Mouse (Mus musculus) macrophage (primary cell): ENCODE results near the gene Ipo13. TPM values are rescaled to one million over a fixed set of nuclear protein-coding genes. Genes with fewer than 3 reads are reported as not detected.

Experiments
- H3K27ac ChIP-seq: fragments of 350-480 bp; formaldehyde crosslinking; 2 replicates; pipeline ENCODE4 v1.9.0; 2021
- H3K36me3 ChIP-seq: fragments of 350-480 bp; formaldehyde crosslinking; 2 replicates; pipeline ENCODE4 v1.9.0; 2021; ENCODE audit errors: inconsistent target
- H3K4me3 ChIP-seq: fragments of 350-480 bp; formaldehyde crosslinking; 2 replicates; pipeline ENCODE4 v1.9.0; 2021; ENCODE audit errors: inconsistent target
- H3K79me2 ChIP-seq: fragments of 350-480 bp; formaldehyde crosslinking; 2 replicates; pipeline ENCODE4 v1.9.0; 2021; ENCODE audit errors: inconsistent target
- WGBS: methylation state at CpG from one replicate; pipeline ENCODE4 v1.1.7; 2026; ENCODE audit warnings: inconsistent platforms; ENCODE audit not compliant: missing documents; 5-methylcytosine and 5-hydroxymethylcytosine counted together
- polyA plus RNA-seq: library from polyadenylated mRNA; stranded (reverse); fragments of 250-400 nt; gene quantifications from 3 replicates; pipeline ENCODE4 v1.2.4, GENCODE M21; 2018; ENCODE audit warnings: inconsistent platforms
- total RNA-seq, 78 experiments: library from RNA; depleted of rRNA; stranded (reverse); fragments of 250-400 nt; gene quantifications; 1 replicate in 9 of 78; 2 replicates in 24 of 78; 3 replicates in 43 of 78; 4 replicates in 2 of 78; pipeline ENCODE4 v1.2.4; 2018; ENCODE audit warnings: inconsistent platforms in 56 of 78

The Ipo13 gene
- 10 to 100 TPM in 25 of 26 experiments, 1 to 10 TPM in 1; 7.2 to 73.8 (median 39.0) TPM for total RNA-seq (2018; cell fraction: chromatin; rRNA removed)
- total RNA-seq (2018; cell fraction: cytosol; rRNA removed): 10 to 100 TPM; 19.7 to 34.6 (median 26.9) TPM
- total RNA-seq (2018; cell fraction: nucleus; rRNA removed): 10 to 100 TPM; 15.9 to 54.8 (median 31.7) TPM
- polyA plus RNA-seq: 17.2 to 30.4 TPM (median 28.2 TPM) in 3 replicates

DNA sequence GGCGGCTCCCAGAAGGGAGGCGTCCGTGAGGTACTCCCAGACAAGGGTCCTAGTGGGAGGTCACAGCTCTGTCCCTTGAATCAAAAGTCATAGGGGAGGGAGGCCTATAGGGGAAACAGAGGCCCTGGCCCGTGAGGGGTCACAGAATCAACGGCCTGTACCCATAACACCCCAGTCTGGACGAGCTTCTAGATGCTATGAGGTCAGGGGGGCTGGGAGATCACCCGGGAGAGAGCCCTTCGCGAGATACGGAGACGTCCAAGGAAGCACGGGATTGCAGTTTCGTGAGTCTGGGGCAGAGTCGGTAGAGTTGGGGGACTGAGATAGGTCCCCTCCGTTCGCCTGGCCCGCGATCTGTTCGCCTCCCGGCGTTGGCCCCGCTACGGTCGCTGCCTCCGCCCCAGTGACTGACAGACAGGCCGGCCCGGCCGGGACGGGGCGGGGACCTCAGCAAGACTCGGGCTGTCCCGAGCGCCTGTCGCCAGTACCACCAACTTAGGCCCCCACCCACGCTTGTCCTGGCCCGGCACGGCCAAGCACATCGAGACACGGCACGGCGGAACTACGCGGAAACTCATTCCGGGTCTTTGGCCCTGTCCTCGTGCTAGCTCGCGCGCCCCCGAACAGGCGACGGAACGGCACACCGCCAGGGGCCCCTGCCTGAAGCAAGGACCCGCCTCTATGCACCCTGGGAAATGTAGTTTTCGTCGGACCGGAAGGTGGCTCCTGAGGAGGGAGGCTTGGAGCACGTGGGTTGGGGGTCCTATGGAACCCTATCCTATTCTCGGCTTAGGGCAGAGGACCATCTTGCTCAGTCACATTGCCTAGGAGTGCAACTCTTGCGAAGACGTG lies at the start of gene Ipo13:
Gene Ipo13 (minus strand): TSS at position 409 of the 852 bp plus-strand sequence.
- Histone ChIP-seq H3K36me3 (peaks cover 9% of the 10 kb centered on the region), H3K4me3 (peak within 1 kb of the TSS; percentile 97), H3K79me2 (peaks cover 42% of the 10 kb centered on the region), H3K27ac (peak within 1 kb of the TSS; percentile 80)
- WGBS: 0% methylated on average over 61 of the region's 61 CpGs

- H3K27ac ChIP-seq: no peak overlapping the region
- no peaks in the 10 kb centered on the region for H3K79me2 ChIP-seq
- 96% methylated on average over 4 of the region's 4 CpGs for WGBS
These were observed 42.7 kb upstream of the Ipo13 start for GRCm38 (mm10) chr4:117957492-117957891.

GRCm38 (mm10) chr4:117947493-117947892 lies 32.7 kb upstream of the Ipo13 start:
- 94% methylated on average over 7 of the region's 7 CpGs for WGBS
- Histone ChIP-seq H3K36me3 (no peaks in the 10 kb centered on the region), H3K4me3 (no peak overlapping the region), H3K27ac (no peak overlapping the region), H3K79me2 (no peaks in the 10 kb centered on the region)

More at GRCm38 (mm10) chr4:117957492-117957891, 42.7 kb upstream of the Ipo13 start:
- Histone ChIP-seq H3K4me3 (no peak overlapping the region), H3K36me3 (no peaks in the 10 kb centered on the region)

DNA sequence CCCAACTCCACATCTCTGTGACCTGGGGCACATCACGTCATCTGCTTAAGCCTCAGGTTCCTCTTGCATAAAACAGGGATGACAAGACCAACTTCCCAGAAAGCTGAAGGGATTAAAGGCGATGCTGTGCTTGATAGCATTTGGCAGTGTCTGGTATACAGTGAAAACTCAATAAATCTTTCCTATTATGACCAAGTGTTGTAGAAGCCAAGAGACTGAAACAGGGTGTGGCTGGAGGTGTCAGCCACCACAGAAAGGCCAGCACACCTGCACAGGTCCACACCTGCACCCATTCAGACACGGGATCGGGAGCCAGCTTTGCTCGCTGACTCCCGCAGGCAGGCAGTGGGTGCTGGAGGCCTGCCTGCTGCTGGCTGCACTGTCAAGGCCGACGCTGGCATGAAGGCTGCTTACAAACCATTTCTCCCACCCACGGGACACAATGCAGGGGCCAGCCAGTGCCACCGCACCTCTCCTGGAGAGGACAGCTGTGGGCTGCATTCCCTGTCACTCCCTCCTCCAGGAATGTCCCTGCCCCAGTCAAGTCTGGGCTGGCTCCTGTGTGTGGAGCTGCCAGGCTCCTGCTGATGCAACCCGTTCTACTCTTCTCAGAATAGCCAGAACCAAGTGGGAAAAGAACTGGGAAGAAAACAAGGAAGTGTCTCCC lies 32.0 kb upstream of the Ipo13 start:
- WGBS: over 99% methylated on average over 10 of the region's 11 CpGs
- Histone ChIP-seq H3K36me3 (no peaks in the 10 kb centered on the region), H3K79me2 (no peaks in the 10 kb centered on the region), H3K27ac (no peak overlapping the region), H3K4me3 (no peak overlapping the region)

DNA sequence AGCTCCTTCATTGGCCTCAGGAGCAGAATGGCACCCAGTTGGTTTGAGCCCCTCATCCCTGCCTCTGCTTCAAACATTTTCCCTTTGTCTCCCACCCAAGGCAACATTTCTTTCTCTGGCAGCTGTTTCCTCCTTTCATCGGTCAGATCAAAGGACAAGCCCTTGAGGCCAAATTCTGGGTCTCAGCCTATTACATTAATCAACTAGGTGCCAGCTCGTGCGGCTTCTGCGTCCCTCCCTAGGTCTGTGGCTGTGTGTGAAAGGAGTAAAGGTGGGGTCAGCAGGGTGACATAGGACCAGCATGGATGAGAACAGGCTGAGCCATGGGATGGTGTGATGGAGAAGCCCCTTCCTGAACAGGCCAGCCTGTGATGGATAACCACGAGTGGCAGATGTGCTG lies 28.5 kb upstream of the Ipo13 start:
- Histone ChIP-seq H3K79me2 (no peaks in the 10 kb centered on the region), H3K36me3 (no peaks in the 10 kb centered on the region), H3K27ac (no peak overlapping the region), H3K4me3 (no peak overlapping the region)
- 81% methylated on average over 5 of the region's 5 CpGs for WGBS

DNA sequence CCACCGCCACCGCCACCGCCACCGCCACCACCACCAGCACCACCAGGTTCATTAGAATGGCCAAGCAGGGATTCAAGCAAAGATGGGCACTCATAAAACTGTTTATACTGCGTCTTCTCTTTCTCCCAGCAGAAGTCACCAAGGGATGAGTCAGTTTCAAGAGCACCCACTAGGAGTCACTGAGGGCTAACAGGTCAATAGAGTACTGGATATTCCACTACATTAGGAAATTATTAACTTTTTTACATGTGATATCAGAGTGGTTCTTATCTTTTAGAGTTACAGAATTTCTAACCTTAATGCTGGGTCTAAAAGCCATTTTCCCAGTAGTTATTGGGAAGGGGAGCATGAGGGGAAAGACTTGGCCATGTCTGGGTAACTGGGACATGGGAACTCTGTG lies 22.2 kb upstream of the Ipo13 start:
- Histone ChIP-seq H3K27ac (no peak overlapping the region), H3K36me3 (no peaks in the 10 kb centered on the region), H3K79me2 (no peaks in the 10 kb centered on the region), H3K4me3 (no peak overlapping the region)
- 98% methylated on average over 4 of the region's 5 CpGs for WGBS

- WGBS: 90% methylated on average over 4 of the region's 4 CpGs
- Histone ChIP-seq H3K36me3 (no peaks in the 10 kb centered on the region), H3K27ac (no peak overlapping the region), H3K79me2 (no peaks in the 10 kb centered on the region), H3K4me3 (no peak overlapping the region)
These were observed 19.3 kb upstream of the Ipo13 start for GRCm38 (mm10) chr4:117934081-117934480.

DNA sequence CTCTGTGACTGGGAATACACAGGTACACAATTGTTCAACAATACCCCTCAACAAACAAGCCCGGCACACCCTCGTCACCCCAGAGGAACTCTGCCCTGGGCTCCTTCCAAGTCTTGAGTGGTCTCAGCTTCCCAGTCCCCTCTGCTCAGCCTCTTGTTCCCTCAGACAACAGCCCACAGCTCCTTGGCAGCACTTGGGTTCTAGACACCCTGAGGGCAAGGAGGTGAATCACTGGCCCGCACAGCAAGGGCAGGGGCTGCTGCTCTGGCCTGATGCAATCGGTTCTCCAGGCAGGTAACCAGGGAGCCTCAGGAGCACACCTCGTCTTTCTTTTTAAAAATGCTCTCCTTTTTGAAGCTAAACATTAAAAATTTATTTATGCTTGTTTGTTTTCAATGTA lies 18.4 kb upstream of the Ipo13 start:
- H3K27ac ChIP-seq: no peak overlapping the region
- H3K36me3 ChIP-seq: no peaks in the 10 kb centered on the region
- 97% methylated on average over 5 of the region's 5 CpGs for WGBS
- H3K4me3 ChIP-seq: no peak overlapping the region
- no peaks in the 10 kb centered on the region for H3K79me2 ChIP-seq

DNA sequence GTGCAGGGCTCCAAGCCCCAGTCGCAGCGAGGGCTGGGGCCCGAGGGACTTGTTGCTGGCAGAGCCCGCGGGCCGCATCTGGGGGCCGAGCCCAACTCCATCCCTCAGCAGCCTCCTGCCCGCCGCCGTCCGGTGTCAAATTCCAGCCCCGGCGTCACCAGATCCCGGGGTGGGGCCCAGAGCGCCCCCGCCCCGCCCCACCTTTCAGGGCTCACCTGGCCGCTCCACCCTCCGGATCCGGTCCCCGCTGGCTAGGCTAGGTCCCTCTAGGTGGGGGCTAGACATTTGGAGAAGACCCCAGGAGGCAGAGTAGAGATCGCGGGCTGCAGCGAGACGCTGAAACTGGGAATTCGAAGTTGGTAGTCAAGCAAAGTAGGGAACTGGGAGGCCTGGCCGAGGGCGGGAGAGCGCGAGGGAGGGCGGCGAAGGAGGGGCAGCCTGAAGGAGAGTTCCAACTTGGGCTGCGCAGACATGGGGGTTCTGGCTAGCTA lies 14.6 kb upstream of the Ipo13 start, which contains the start of gene Artn:
Gene Artn (minus strand): TSS at position 373 of the 491 bp plus-strand sequence.
- Histone ChIP-seq H3K4me3 (no peak within 1 kb of the TSS), H3K79me2 (no peaks in the 10 kb centered on the region), H3K27ac (no peak within 1 kb of the TSS), H3K36me3 (no peaks in the 10 kb centered on the region)
- WGBS: 10% methylated on average over 26 of the region's 33 CpGs

- H3K27ac ChIP-seq: no peak overlapping the region
- H3K79me2 ChIP-seq: no peaks in the 10 kb centered on the region
- WGBS: 7% methylated on average over 13 of the region's 13 CpGs
- no peaks in the 10 kb centered on the region for H3K36me3 ChIP-seq
- no peak overlapping the region for H3K4me3 ChIP-seq
These were observed 14.0 kb upstream of the Ipo13 start for GRCm38 (mm10) chr4:117928699-117929241.

- 34% methylated on average over 6 of the region's 6 CpGs for WGBS
- H3K79me2 ChIP-seq: no peaks in the 10 kb centered on the region
- no peaks in the 10 kb centered on the region for H3K36me3 ChIP-seq
- no peak overlapping the region for H3K4me3 ChIP-seq
- no peak overlapping the region for H3K27ac ChIP-seq
These were observed 13.4 kb upstream of the Ipo13 start for GRCm38 (mm10) chr4:117928234-117928633.

DNA sequence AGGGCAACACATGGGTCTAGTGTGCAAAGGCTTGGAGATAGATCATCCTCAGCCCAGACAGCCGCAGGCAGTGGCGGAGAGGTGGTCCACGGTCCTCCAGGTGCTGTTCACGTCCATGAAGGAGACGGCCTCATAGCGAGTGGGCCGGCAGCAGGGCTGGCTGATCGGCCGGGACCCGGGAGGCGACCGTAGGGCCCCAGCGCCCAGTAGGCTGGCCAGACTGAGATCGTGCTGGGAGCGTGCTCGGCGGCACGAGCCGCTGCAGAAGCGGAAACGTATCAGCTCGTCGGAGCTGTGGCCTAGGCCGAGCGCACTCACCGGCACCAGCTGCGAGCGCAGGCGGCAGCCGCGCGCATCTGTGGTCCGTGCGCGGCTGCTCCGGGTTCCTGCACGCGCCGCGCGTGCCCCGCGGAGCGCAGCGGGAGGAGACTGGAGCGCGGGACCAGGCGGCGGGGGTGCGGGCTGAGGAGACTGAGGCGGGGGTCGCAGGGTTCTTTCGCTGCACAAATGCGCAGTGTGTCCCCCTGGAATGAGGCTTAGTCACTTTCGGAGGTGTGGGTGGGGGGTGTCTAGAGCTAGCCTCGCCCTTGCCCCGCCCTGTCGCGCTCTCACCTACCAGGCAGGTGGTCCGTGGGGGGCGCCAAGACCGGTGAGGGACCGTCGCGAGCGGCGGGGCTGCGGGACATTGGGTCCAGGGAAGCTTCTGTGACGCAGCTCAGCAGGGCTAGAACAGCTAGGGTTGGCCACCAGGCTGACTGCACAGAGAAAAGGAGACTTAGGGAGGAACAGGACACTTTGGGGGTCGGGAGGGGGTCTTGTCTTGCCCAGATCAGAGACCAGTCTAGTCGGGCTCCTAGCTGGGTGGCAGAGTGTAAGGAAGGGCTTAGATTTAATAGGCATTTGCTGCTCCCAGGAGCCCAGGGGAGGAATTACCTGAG lies 12.0 kb upstream of the Ipo13 start:
- Histone ChIP-seq H3K4me3 (no peak overlapping the region), H3K36me3 (no peaks in the 10 kb centered on the region), H3K27ac (no peak overlapping the region), H3K79me2 (no peaks in the 10 kb centered on the region)
- 8% methylated on average over 55 of the region's 71 CpGs for WGBS

DNA sequence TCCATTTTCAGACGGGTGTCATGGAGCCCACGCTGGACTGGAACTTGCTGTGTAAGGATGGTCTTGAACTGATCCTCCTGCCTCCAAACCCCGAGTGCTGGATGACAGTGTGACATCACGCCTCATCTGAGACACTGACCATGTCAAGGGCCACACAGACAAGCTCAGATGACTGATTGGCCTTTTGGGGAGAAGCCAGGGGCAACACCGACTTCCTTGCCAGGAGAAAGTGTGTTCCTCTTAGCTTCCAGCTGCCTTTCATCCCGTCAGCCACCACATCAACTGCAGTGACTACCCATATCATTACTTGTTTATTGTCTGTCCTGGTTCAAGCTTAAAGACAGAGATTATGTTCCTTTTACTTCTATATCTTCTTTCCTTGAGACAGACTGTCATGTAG lies 10.1 kb upstream of the Ipo13 start:
- WGBS: 43% methylated on average over 6 of the region's 6 CpGs
- H3K27ac ChIP-seq: no peak overlapping the region
- H3K79me2 ChIP-seq: no peaks in the 10 kb centered on the region
- H3K36me3 ChIP-seq: no peaks in the 10 kb centered on the region
- H3K4me3 ChIP-seq: no peak overlapping the region

- no peaks in the 10 kb centered on the region for H3K79me2 ChIP-seq
- H3K27ac ChIP-seq: no peak overlapping the region
- 100% methylated on average over 1 of the region's 2 CpGs for WGBS
These were observed 8.7 kb upstream of the Ipo13 start for GRCm38 (mm10) chr4:117923450-117923849.

More at GRCm38 (mm10) chr4:117923450-117923849, 8.7 kb upstream of the Ipo13 start:
- Histone ChIP-seq H3K36me3 (no peaks in the 10 kb centered on the region), H3K4me3 (no peak overlapping the region)
